Mouse (Mus musculus): ENCODE results near the gene Zbtb24.

GRCm38 (mm10) chr10:41435141-41435540 is 15.0 kb upstream of the Zbtb24 start:
- TF ChIP-seq EP300 (IDR thresholded peaks at IDR 0.05; ENCODE audit: low read depth) (no peak), CTCF (IDR thresholded peaks at IDR 0.05; ENCODE audit: low read depth) (no peak)
